Mouse (Mus musculus) CH12.LX (cell line): ENCODE measurements around the gene Lmntd2. TPM values are rescaled to one million over a fixed set of nuclear protein-coding genes. Genes with fewer than 3 reads are reported as not detected.

Experiments
- DNase-seq: peaks from one replicate; pipeline ENCODE4 v3.0.0-alpha.2; 2013; ENCODE audit errors: extremely low read depth
- H3K27ac ChIP-seq: 2 replicates; pipeline ENCODE4 v1.5.1; 2012; ENCODE audit warnings: low read depth, mild to moderate bottlenecking, control low read depth, moderate library complexity; ENCODE audit not compliant: insufficient read depth
- H3K27me3 ChIP-seq: replicated peaks from 2 replicates; pipeline ENCODE3; 2012; ENCODE audit warnings: inconsistent platforms
- H3K36me3 ChIP-seq, 2 experiments: replicated peaks in 1 of 2; 2 replicates each; pipeline versions ENCODE3 to v1.6.1; 2012; ENCODE audit warnings: inconsistent platforms in 1 of 2, low read length in 1 of 2, mild to moderate bottlenecking in 1 of 2, mixed read lengths in 1 of 2, moderate library complexity in 1 of 2; ENCODE audit not compliant: control insufficient read depth in 1 of 2, insufficient read depth in 1 of 2
- H3K4me1 ChIP-seq, 2 experiments: 2 replicates each; pipeline ENCODE4 v1.6.1; 2012; ENCODE audit warnings: inconsistent platforms in 1 of 2, moderate library complexity in 1 of 2; ENCODE audit not compliant: insufficient read depth in 2 of 2, control insufficient read depth in 1 of 2
- H3K4me2 ChIP-seq: 2 replicates; pipeline ENCODE4 v1.6.1; 2012; ENCODE audit warnings: low read depth, mild to moderate bottlenecking, control low read depth; ENCODE audit not compliant: poor library complexity, insufficient read depth, severe bottlenecking
- H3K4me3 ChIP-seq, 3 experiments: fragments of 150-350 bp in 1 of 3; sonication (generic) in 1 of 3; replicated peaks in 1 of 3; 2 replicates each; pipeline versions ENCODE3 to v1.5.1; 2011 to 2012; ENCODE audit warnings: low read depth in 2 of 3, low read length in 2 of 3, mild to moderate bottlenecking in 2 of 3, moderate library complexity in 2 of 3, control low read depth in 1 of 3, improper control_type of control experiment in 1 of 3, inconsistent platforms in 1 of 3, mixed read lengths in 1 of 3; ENCODE audit not compliant: poor library complexity in 1 of 3
- H3K79me2 ChIP-seq: replicated peaks from 2 replicates; pipeline ENCODE4 v1.6.1; 2012; ENCODE audit warnings: mild to moderate bottlenecking, moderate library complexity; ENCODE audit not compliant: control insufficient read depth, poor library complexity, insufficient read depth, severe bottlenecking; ENCODE audit errors: extremely low read depth
- H3K9ac ChIP-seq: 2 replicates; pipeline ENCODE4 v1.6.1; 2012; ENCODE audit warnings: low read depth, mild to moderate bottlenecking, control low read depth, moderate library complexity; ENCODE audit not compliant: insufficient read depth
- H3K9me3 ChIP-seq: replicated peaks from 2 replicates; pipeline ENCODE3; 2012; ENCODE audit warnings: low read length, inconsistent platforms, mixed read lengths
- CHD1 ChIP-seq: IDR thresholded peaks from 2 replicates; pipeline ENCODE4 v1.6.1; 2012; ENCODE audit warnings: low read depth, low read length, improper control_type of control experiment, inconsistent platforms
- CHD2 ChIP-seq: IDR thresholded peaks from 2 replicates; pipeline ENCODE4 v1.6.1; 2011; ENCODE audit warnings: low read length, improper control_type of control experiment
- CTCF ChIP-seq, 2 experiments: IDR thresholded peaks in 1 of 2; conservative IDR thresholded peaks in 1 of 2; 2 replicates each; pipeline ENCODE4 v1.5.1; 2011 to 2012; ENCODE audit warnings: low read depth in 2 of 2, low read length in 2 of 2, improper control_type of control experiment in 1 of 2, inconsistent platforms in 1 of 2, mild to moderate bottlenecking in 1 of 2, moderate library complexity in 1 of 2
- E2F4 ChIP-seq: IDR thresholded peaks from 2 replicates; pipeline ENCODE4 v1.6.1; 2011; ENCODE audit warnings: low read depth, low read length, improper control_type of control experiment; ENCODE audit not compliant: insufficient replicate concordance
- ETS1 ChIP-seq: conservative IDR thresholded peaks from 2 replicates; pipeline ENCODE4 v1.6.1; 2012; ENCODE audit warnings: low read depth, mild to moderate bottlenecking, inconsistent platforms, low read length, improper control_type of control experiment, moderate library complexity
- GABPA ChIP-seq: IDR thresholded peaks from 2 replicates; pipeline ENCODE4 v1.6.1; 2012; ENCODE audit warnings: low read depth, low read length, improper control_type of control experiment, inconsistent platforms; ENCODE audit not compliant: insufficient replicate concordance
- IRF4 ChIP-seq: IDR thresholded peaks from 2 replicates; pipeline ENCODE4 v1.6.1; 2014; ENCODE audit warnings: low read depth, mild to moderate bottlenecking, inconsistent platforms, low read length, improper control_type of control experiment
- JUN ChIP-seq: IDR thresholded peaks from 2 replicates; pipeline ENCODE4 v1.6.1; 2011; ENCODE audit warnings: low read depth, mild to moderate bottlenecking, low read length, improper control_type of control experiment, moderate library complexity; ENCODE audit not compliant: insufficient read depth
- KAT2A ChIP-seq: IDR thresholded peaks from 2 replicates; pipeline ENCODE4 v1.6.1; 2012; ENCODE audit warnings: low read length, improper control_type of control experiment, inconsistent platforms; ENCODE audit not compliant: insufficient replicate concordance
- MAFK ChIP-seq: IDR thresholded peaks from 2 replicates; pipeline ENCODE4 v1.6.1; 2011; ENCODE audit warnings: low read length, improper control_type of control experiment; ENCODE audit not compliant: insufficient replicate concordance
- MAZ ChIP-seq: IDR thresholded peaks from 2 replicates; pipeline ENCODE4 v1.6.1; 2012; ENCODE audit warnings: low read depth, mild to moderate bottlenecking, inconsistent platforms, low read length, improper control_type of control experiment, moderate library complexity
- MXI1 ChIP-seq: IDR thresholded peaks from 2 replicates; pipeline ENCODE4 v1.6.1; 2011; ENCODE audit warnings: mild to moderate bottlenecking, low read depth, low read length, improper control_type of control experiment
- MYC ChIP-seq: IDR thresholded peaks from 2 replicates; pipeline ENCODE4 v1.6.1; 2011; ENCODE audit warnings: low read depth, mild to moderate bottlenecking, improper control_type of control experiment, low read length
- NELFE ChIP-seq: IDR thresholded peaks from 2 replicates; pipeline ENCODE4 v1.6.1; 2011; ENCODE audit warnings: low read depth, low read length, improper control_type of control experiment
- NRF1 ChIP-seq: IDR thresholded peaks from 2 replicates; pipeline ENCODE4 v1.6.1; 2014; ENCODE audit warnings: low read depth, mild to moderate bottlenecking, inconsistent platforms, low read length, improper control_type of control experiment, moderate library complexity
- PAX5 ChIP-seq: IDR thresholded peaks from 2 replicates; pipeline ENCODE4 v1.6.1; 2012; ENCODE audit warnings: low read length, inconsistent platforms, mixed read lengths
- POLR2A ChIP-seq: IDR thresholded peaks from 2 replicates; pipeline ENCODE4 v1.6.1; 2011; ENCODE audit warnings: low read depth, mild to moderate bottlenecking, improper control_type of control experiment, low read length
- RAD21 ChIP-seq: IDR thresholded peaks from 2 replicates; pipeline ENCODE4 v1.6.1; 2011; ENCODE audit warnings: low read depth, mild to moderate bottlenecking, low read length, improper control_type of control experiment, moderate library complexity
- SIN3A ChIP-seq: IDR thresholded peaks from 2 replicates; pipeline ENCODE4 v1.6.1; 2012; ENCODE audit warnings: low read length, improper control_type of control experiment, inconsistent platforms
- UBTF ChIP-seq: IDR thresholded peaks from 2 replicates; pipeline ENCODE4 v1.6.1; 2012; ENCODE audit warnings: low read depth, mild to moderate bottlenecking, inconsistent platforms, low read length, improper control_type of control experiment, moderate library complexity
- USF1 ChIP-seq: IDR thresholded peaks from 2 replicates; pipeline ENCODE4 v1.6.1; 2014; ENCODE audit warnings: low read depth, mild to moderate bottlenecking, inconsistent platforms, low read length, improper control_type of control experiment
- ZKSCAN1 ChIP-seq: IDR thresholded peaks from 2 replicates; pipeline ENCODE4 v1.6.1; 2012; ENCODE audit warnings: low read depth, inconsistent platforms, low read length, improper control_type of control experiment, borderline replicate concordance
- ZMIZ1 ChIP-seq: IDR thresholded peaks from 2 replicates; pipeline ENCODE4 v1.6.1; 2012; ENCODE audit warnings: low read depth, mild to moderate bottlenecking, inconsistent platforms, low read length, improper control_type of control experiment
- ZNF384 ChIP-seq: IDR thresholded peaks from 2 replicates; pipeline ENCODE4 v1.6.1; 2012; ENCODE audit warnings: low read depth, low read length, improper control_type of control experiment, inconsistent platforms
- dilution Hi-C: fragments of 300-500 bp; cut with MboI; formaldehyde crosslinking; loops from 2 replicates; pipeline ENCODE4 v1.14.3; 2020; ENCODE audit warnings: low sequenced_read_pairs; ENCODE audit not compliant: extremely low pct_unique_long_range_greater_than_20kb, extremely low pct_ligation_motif_present
- in situ Hi-C: fragments of 300-500 bp; cut with MboI; formaldehyde crosslinking; loops from 3 replicates; pipeline ENCODE4 v1.14.3; 2019; ENCODE audit warnings: low sequenced_read_pairs, low pct_ligation_motif_present, low pct_unique_long_range_greater_than_20kb, mixed read lengths
- polyA plus RNA-seq: library from polyadenylated mRNA; unstranded; fragments of >175 nt; gene quantifications from 2 replicates; pipeline ENCODE4 v1.2.1, GENCODE M21; 2012; ENCODE audit warnings: low read depth; ENCODE audit not compliant: insufficient read length
- total RNA-seq, 2 experiments: library from RNA; depleted of rRNA; stranded (reverse); fragments of 300-350 nt in 1 of 2; fragments of >200 nt in 1 of 2; gene quantifications; 2 replicates each; pipeline ENCODE4 v1.2.3; 2012 to 2014

Lmntd2 gene
- total and polyA plus RNA-seq, 3 experiments: 0.89 to 1.1 (median 0.97) TPM

- dilution Hi-C loops: no loop called here
- H3K36me3 ChIP-seq: peaks cover 43 to 60% of the 10 kb centered on the region in 2 experiments
- TF ChIP-seq CHD2 (no peak), RAD21 (no peak), USF1 (no peak), PAX5 (no peak)
- TF ChIP-seq, all 38 proteins: peak for 0
- in situ Hi-C loops: no loop called here
- H3K27ac ChIP-seq: no peak overlapping the region
- no peak overlapping the region for H3K4me3 ChIP-seq
- peaks cover 6% of the 10 kb centered on the region for H3K9me3 ChIP-seq
- no peak overlapping the region for H3K9ac ChIP-seq
- H3K4me2 ChIP-seq: no peak overlapping the region
- no peak for DNase-seq
- peaks cover 4 to 30% of the 10 kb centered on the region in 2 experiments; a peak in 3 of 4 replicates for H3K4me1 ChIP-seq
- peaks cover 5% of the 10 kb centered on the region for H3K27me3 ChIP-seq
- H3K79me2 ChIP-seq: peaks cover 51% of the 10 kb centered on the region
These were observed 17.7 kb upstream of the Lmntd2 start for GRCm38 (mm10) chr7:141231551-141231950.

GRCm38 (mm10) chr7:141231111-141231510, 17.2 kb upstream of the Lmntd2 start:
- TF ChIP-seq GABPA (no peak), NRF1 (no peak), PAX5 (no peak), MXI1 (no peak), ZKSCAN1 (no peak), MAFK (no peak), CHD2 (no peak), ZNF384 (no peak), MAZ (no peak), UBTF (no peak)
- Histone ChIP-seq H3K4me2 (no peak overlapping the region), H3K27ac (no peak overlapping the region), H3K9me3 (peaks cover 7% of the 10 kb centered on the region), H3K36me3 (peaks cover 42 to 58% of the 10 kb centered on the region in 2 experiments), H3K9ac (no peak overlapping the region), H3K79me2 (peaks cover 51% of the 10 kb centered on the region), H3K27me3 (peaks cover 5% of the 10 kb centered on the region), H3K4me1 (peaks cover 4 to 30% of the 10 kb centered on the region in 2 experiments; a peak in 3 of 4 replicates), H3K4me3 (no peak overlapping the region)
- dilution Hi-C loops: no loop called here
- DNase-seq: no peak
- in situ Hi-C loops: no loop called here

GRCm38 (mm10) chr7:141230570-141230969, 16.7 kb upstream of the Lmntd2 start:
- peaks cover 5% of the 10 kb centered on the region for H3K27me3 ChIP-seq
- TF ChIP-seq MAFK (no peak), NELFE (no peak), SIN3A (no peak), JUN (no peak), IRF4 (no peak), CTCF (conservative IDR thresholded peaks at IDR 0.05 in 1 of 2, IDR thresholded peaks at IDR 0.05 in 1 of 2; ENCODE audit: low read depth in 2 of 2, low read length in 2 of 2) (no peak), NRF1 (no peak), USF1 (no peak), MYC (no peak), UBTF (no peak), KAT2A (no peak), E2F4 (no peak), CHD1 (no peak), ETS1 (no peak), PAX5 (no peak), ZMIZ1 (no peak), ZNF384 (no peak), POLR2A (no peak)
- peaks cover 51% of the 10 kb centered on the region for H3K79me2 ChIP-seq
- peaks cover 38 to 54% of the 10 kb centered on the region in 2 experiments for H3K36me3 ChIP-seq
- H3K4me1 ChIP-seq: peaks cover 4 to 30% of the 10 kb centered on the region in 2 experiments; a peak in 3 of 4 replicates
- no peak overlapping the region for H3K9ac ChIP-seq
- in situ Hi-C loops: no loop called here
- dilution Hi-C loops: no loop called here
- DNase-seq: no peak
- H3K9me3 ChIP-seq: peaks cover 7% of the 10 kb centered on the region
- no peak overlapping the region for H3K27ac ChIP-seq
- no peak overlapping the region for H3K4me3 ChIP-seq
- 0 out of 2 replicates have a peak overlapping the region, but pooled peaks have one; percentile 96 for H3K4me2 ChIP-seq
